Mouse (Mus musculus) thymus, adult 2 months (tissue): ENCODE measurements at regions not wholly inside any gene's neighbourhood (a gene's known extent, or its start where the extent isn't known, plus 50 kb on each side); places are given as distances from the start of the nearest gene placed in this dataset.

Source experiments
- CTCF ChIP-seq: fragments of 200-500 bp; IDR thresholded peaks from 2 replicates; pipeline ENCODE4 v1.5.1; 2012; ENCODE audit warnings: mild to moderate bottlenecking, control low read depth, low read length, moderate library complexity, borderline replicate concordance; ENCODE audit not compliant: control insufficient read depth, poor library complexity, insufficient read depth; ENCODE audit errors: extremely low read depth
- POLR2A ChIP-seq: fragments of 200-500 bp; IDR thresholded peaks from 2 replicates; pipeline ENCODE4 v1.6.1; 2012; ENCODE audit warnings: mild to moderate bottlenecking, low read length, control low read depth, moderate library complexity; ENCODE audit not compliant: control insufficient read depth, poor library complexity, insufficient read depth; ENCODE audit errors: extremely low read depth

- TF ChIP-seq POLR2A (no peak), CTCF (no peak)
Measured at GRCm38 (mm10) chr1:63946834-63947233, 175.2 kb downstream of the Klf7 start.
